28 mouse cellular contexts compared by ENCODE assay signal in genomic region chr9:8838356-8838755, GRCm38 (mm10).
"Had no signal": no experiment of that assay in that cellular context is flagged by ENCODE, and none has a peak within 500 bp of the region (broad histone marks: within the 10 kb centered on the region; RNA-seq: fewer than 3 reads in every experiment).

No protein-coding gene starts in this region.

- H3K9me3 ChIP-seq: embryonic facial prominence, embryonic 10.5 days; embryonic facial prominence, embryonic 12.5 days; embryonic facial prominence, embryonic 13.5 days; embryonic facial prominence, embryonic 15.5 days; forebrain, embryonic 10.5 days; forebrain, embryonic 12.5 days; forebrain, embryonic 13.5 days; forebrain, embryonic 15.5 days had no signal

- ATAC-seq: forebrain, embryonic 13.5 days; forebrain, embryonic 14.5 days; forebrain, embryonic 15.5 days; forebrain, embryonic 16.5 days; forebrain, postnatal 0 days had no signal

- DNase-seq: cerebellum, adult 8-10 months; cerebellum, adult 9-10 months; cerebellum, adult 9-11 months; cerebellum, postnatal 10 days; cerebellum, postnatal 14 days; cerebellum, postnatal 25 days; cerebellum, postnatal 36 days; embryo, embryonic 11 days; forebrain, postnatal 0 days; gastrocnemius, adult 2 months; gastrocnemius, postnatal 10 days; gastrocnemius, postnatal 14 days; gastrocnemius, postnatal 25 days; gastrocnemius, postnatal 36 days; heart, adult 11 months; heart, adult 18-20 months; heart, adult 2 months had no signal

- H3K27me3 ChIP-seq: embryonic facial prominence, embryonic 12.5 days; embryonic facial prominence, embryonic 13.5 days; embryonic facial prominence, embryonic 15.5 days; forebrain, embryonic 12.5 days; forebrain, embryonic 13.5 days; forebrain, embryonic 15.5 days had no signal

- H3K9ac ChIP-seq: embryonic facial prominence, embryonic 12.5 days; embryonic facial prominence, embryonic 13.5 days; embryonic facial prominence, embryonic 15.5 days; forebrain, embryonic 12.5 days; forebrain, embryonic 13.5 days; forebrain, embryonic 15.5 days; forebrain, postnatal 0 days had no signal

- H3K4me1 ChIP-seq: embryonic facial prominence, embryonic 10.5 days; embryonic facial prominence, embryonic 12.5 days; embryonic facial prominence, embryonic 13.5 days; embryonic facial prominence, embryonic 15.5 days; forebrain, embryonic 10.5 days; forebrain, embryonic 12.5 days; forebrain, embryonic 13.5 days; forebrain, embryonic 15.5 days had no signal

- H3K4me2 ChIP-seq: embryonic facial prominence, embryonic 12.5 days; embryonic facial prominence, embryonic 13.5 days; embryonic facial prominence, embryonic 15.5 days; forebrain, embryonic 12.5 days; forebrain, embryonic 13.5 days; forebrain, embryonic 15.5 days had no signal

- H3K27ac ChIP-seq: embryonic facial prominence, embryonic 10.5 days; embryonic facial prominence, embryonic 12.5 days; embryonic facial prominence, embryonic 13.5 days; embryonic facial prominence, embryonic 15.5 days; forebrain, embryonic 10.5 days; forebrain, embryonic 12.5 days; forebrain, embryonic 13.5 days; forebrain, embryonic 15.5 days; gastrocnemius, adult 2 months; heart, adult 2 months had no signal

- H3K4me3 ChIP-seq: embryonic facial prominence, embryonic 10.5 days; embryonic facial prominence, embryonic 12.5 days; embryonic facial prominence, embryonic 13.5 days; embryonic facial prominence, embryonic 15.5 days; erythroblast, embryonic 14.5 days; forebrain, embryonic 10.5 days; forebrain, embryonic 12.5 days; forebrain, embryonic 13.5 days; forebrain, embryonic 15.5 days; gastrocnemius, adult 2 months; heart, adult 2 months had no signal

- H3K36me3 ChIP-seq: embryonic facial prominence, embryonic 10.5 days; embryonic facial prominence, embryonic 12.5 days; embryonic facial prominence, embryonic 13.5 days; embryonic facial prominence, embryonic 15.5 days; forebrain, embryonic 10.5 days; forebrain, embryonic 12.5 days; forebrain, embryonic 15.5 days had no signal
